Mouse (Mus musculus) MEL (cell line): ENCODE results near the gene Fndc3b. TPM values are rescaled to one million over a fixed set of nuclear protein-coding genes. Genes with fewer than 3 reads are reported as not detected.

Experiments used
- DNase-seq: peaks from one replicate; pipeline ENCODE4 v3.0.0; 2011; ENCODE audit warnings: low read depth, low spot score
- H3K27ac ChIP-seq: 2 replicates; pipeline ENCODE4 v1.5.1; 2012; ENCODE audit warnings: low read depth, mild to moderate bottlenecking, control low read depth, low read length, moderate library complexity; ENCODE audit not compliant: control insufficient read depth
- H3K27me3 ChIP-seq, 2 experiments: fragments of 150-350 bp in 1 of 2; sonication (generic) in 1 of 2; 2 replicates each; pipeline ENCODE4 v1.6.1; 2012; ENCODE audit warnings: low read length in 2 of 2, mild to moderate bottlenecking in 2 of 2, improper control_type of control experiment in 1 of 2, moderate library complexity in 1 of 2; ENCODE audit not compliant: insufficient read depth in 2 of 2, control insufficient read depth in 1 of 2
- H3K36me3 ChIP-seq, 2 experiments: 2 replicates each; pipeline ENCODE4 v1.6.1; 2012 to 2014; ENCODE audit warnings: low read length in 2 of 2, improper control_type of control experiment in 1 of 2, inconsistent platforms in 1 of 2, mild to moderate bottlenecking in 1 of 2; ENCODE audit not compliant: insufficient read depth in 2 of 2, control insufficient read depth in 1 of 2
- H3K4me1 ChIP-seq, 2 experiments: fragments of 150-350 bp in 1 of 2; sonication (generic) in 1 of 2; 2 replicates each; pipeline ENCODE4 v1.6.1; 2012; ENCODE audit warnings: low read length in 2 of 2, improper control_type of control experiment in 1 of 2, mild to moderate bottlenecking in 1 of 2; ENCODE audit not compliant: insufficient read depth in 2 of 2, control insufficient read depth in 1 of 2
- H3K4me3 ChIP-seq, 2 experiments: fragments of 150-350 bp in 1 of 2; sonication (generic) in 1 of 2; 2 replicates each; pipeline ENCODE4 v1.5.1; 2012; ENCODE audit warnings: low read depth in 2 of 2, low read length in 2 of 2, mild to moderate bottlenecking in 2 of 2, moderate library complexity in 2 of 2, control low read depth in 1 of 2, improper control_type of control experiment in 1 of 2; ENCODE audit not compliant: control insufficient read depth in 1 of 2, insufficient read depth in 1 of 2
- H3K79me2 ChIP-seq: 2 replicates; pipeline ENCODE4 v1.6.1; 2012; ENCODE audit warnings: mild to moderate bottlenecking, low read length, moderate library complexity; ENCODE audit not compliant: control insufficient read depth, poor library complexity, insufficient read depth
- H3K9ac ChIP-seq: 2 replicates; pipeline ENCODE4 v1.6.1; 2012; ENCODE audit warnings: low read depth, mild to moderate bottlenecking, control low read depth, low read length, moderate library complexity; ENCODE audit not compliant: control insufficient read depth, poor library complexity, severe bottlenecking
- H3K9me3 ChIP-seq: fragments of 150-350 bp; sonication (generic); replicated peaks from 2 replicates; pipeline ENCODE4 v1.6.1; 2012; ENCODE audit warnings: mild to moderate bottlenecking, low read length, improper control_type of control experiment, moderate library complexity; ENCODE audit not compliant: insufficient read depth
- CHD1 ChIP-seq: IDR thresholded peaks from 2 replicates; pipeline ENCODE4 v1.6.1; 2012; ENCODE audit warnings: low read depth, mild to moderate bottlenecking, inconsistent platforms, low read length, improper control_type of control experiment
- ELF1 ChIP-seq: IDR thresholded peaks from 2 replicates; pipeline ENCODE4 v1.6.1; 2014; ENCODE audit warnings: low read depth, mild to moderate bottlenecking, inconsistent platforms, low read length, improper control_type of control experiment, moderate library complexity
- ETS1 ChIP-seq: IDR thresholded peaks from 2 replicates; pipeline ENCODE4 v1.6.1; 2012; ENCODE audit warnings: low read depth, mild to moderate bottlenecking, inconsistent platforms, low read length, improper control_type of control experiment, moderate library complexity
- GABPA ChIP-seq: IDR thresholded peaks from 2 replicates; pipeline ENCODE4 v1.6.1; 2012; ENCODE audit warnings: low read depth, mild to moderate bottlenecking, inconsistent platforms, low read length, improper control_type of control experiment, moderate library complexity
- GATA1 ChIP-seq: IDR thresholded peaks from 2 replicates; pipeline ENCODE4 v1.6.1; 2011; ENCODE audit warnings: low read depth, low read length, improper control_type of control experiment
- KAT2A ChIP-seq: conservative IDR thresholded peaks from 2 replicates; pipeline ENCODE4 v1.6.1; 2012; ENCODE audit warnings: low read depth, low read length, improper control_type of control experiment, inconsistent platforms
- MEF2A ChIP-seq: IDR thresholded peaks from 2 replicates; pipeline ENCODE4 v1.6.1; 2014; ENCODE audit warnings: low read depth, mild to moderate bottlenecking, inconsistent platforms, low read length, improper control_type of control experiment; ENCODE audit not compliant: poor library complexity, insufficient replicate concordance, severe bottlenecking; ENCODE audit errors: extremely low read depth
- MYB ChIP-seq: IDR thresholded peaks from 2 replicates; pipeline ENCODE4 v1.6.1; 2011; ENCODE audit warnings: mild to moderate bottlenecking, low read depth, low read length, improper control_type of control experiment
- NRF1 ChIP-seq: IDR thresholded peaks from 2 replicates; pipeline ENCODE4 v1.6.1; 2014; ENCODE audit warnings: low read depth, mild to moderate bottlenecking, inconsistent platforms, low read length, improper control_type of control experiment, moderate library complexity; ENCODE audit not compliant: poor library complexity, insufficient read depth, severe bottlenecking
- POLR2AphosphoS5 ChIP-seq: IDR thresholded peaks from 2 replicates; pipeline ENCODE4 v1.6.1; 2012; ENCODE audit warnings: low read depth, borderline replicate concordance, mild to moderate bottlenecking, inconsistent platforms, low read length, moderate library complexity, mixed read lengths
- TBP ChIP-seq: IDR thresholded peaks from 2 replicates; pipeline ENCODE4 v1.8.0; 2011; ENCODE audit warnings: low read depth, low read length, improper control_type of control experiment
- UBTF ChIP-seq: IDR thresholded peaks from 2 replicates; pipeline ENCODE4 v1.6.1; 2012; ENCODE audit warnings: low read depth, mild to moderate bottlenecking, inconsistent platforms, low read length, improper control_type of control experiment, moderate library complexity, borderline replicate concordance; ENCODE audit not compliant: insufficient read depth
- USF2 ChIP-seq, 2 experiments: IDR thresholded peaks; 2 replicates each; pipeline ENCODE4 v1.6.1; 2011 to 2012; ENCODE audit warnings: improper control_type of control experiment in 2 of 2, low read length in 2 of 2, borderline replicate concordance in 1 of 2, inconsistent platforms in 1 of 2, low read depth in 1 of 2, mild to moderate bottlenecking in 1 of 2; ENCODE audit not compliant: insufficient read depth in 1 of 2
- ZC3H11A ChIP-seq: IDR thresholded peaks from 2 replicates; pipeline ENCODE4 v1.6.1; 2012; ENCODE audit warnings: low read depth, mild to moderate bottlenecking, inconsistent platforms, low read length, improper control_type of control experiment
- ZKSCAN1 ChIP-seq: IDR thresholded peaks from 2 replicates; pipeline ENCODE4 v1.6.1; 2012; ENCODE audit warnings: low read depth, mild to moderate bottlenecking, inconsistent platforms, low read length, improper control_type of control experiment, moderate library complexity
- polyA plus RNA-seq, 2 experiments: library from polyadenylated mRNA; stranded (reverse) in 1 of 2; unstranded in 1 of 2; fragments of >175 nt in 1 of 2; fragments of >200 nt in 1 of 2; gene quantifications; 2 replicates each; pipeline versions ENCODE4 v1.2.1 to v1.2.4; 2012; ENCODE audit warnings: low replicate concordance in 2 of 2, low read depth in 1 of 2; ENCODE audit not compliant: insufficient read length in 2 of 2, insufficient read depth in 1 of 2, missing spikeins in 1 of 2
- total RNA-seq: library from RNA; depleted of rRNA; stranded (reverse); fragments of 300-350 nt; gene quantifications from 2 replicates; pipeline ENCODE4 v1.2.3, GENCODE M21; 2012

Fndc3b gene
- total and polyA plus RNA-seq, 3 experiments: not detected

GRCm38 (mm10) chr3:27424049-27424667, 286.9 kb downstream of the Fndc3b start:
- Histone ChIP-seq H3K4me1 (no peaks in the 10 kb centered on the region), H3K4me3 (no peak overlapping the region), H3K9me3 (no peaks in the 10 kb centered on the region), H3K36me3 (no peaks in the 10 kb centered on the region), H3K27ac (no peak overlapping the region), H3K27me3 (no peaks in the 10 kb centered on the region), H3K79me2 (no peaks in the 10 kb centered on the region), H3K9ac (no peak overlapping the region)
- no peak for DNase-seq
- TF ChIP-seq POLR2AphosphoS5 (no peak), KAT2A (no peak), ETS1 (no peak), MEF2A (no peak), GABPA (no peak), MYB (no peak), USF2 (IDR thresholded peaks at IDR 0.05; ENCODE audit: borderline replicate concordance in 1 of 2, insufficient read depth in 1 of 2, low read depth in 1 of 2, low read length in 2 of 2) (no peak), TBP (no peak), UBTF (no peak), ZKSCAN1 (no peak), GATA1 (no peak)

DNA sequence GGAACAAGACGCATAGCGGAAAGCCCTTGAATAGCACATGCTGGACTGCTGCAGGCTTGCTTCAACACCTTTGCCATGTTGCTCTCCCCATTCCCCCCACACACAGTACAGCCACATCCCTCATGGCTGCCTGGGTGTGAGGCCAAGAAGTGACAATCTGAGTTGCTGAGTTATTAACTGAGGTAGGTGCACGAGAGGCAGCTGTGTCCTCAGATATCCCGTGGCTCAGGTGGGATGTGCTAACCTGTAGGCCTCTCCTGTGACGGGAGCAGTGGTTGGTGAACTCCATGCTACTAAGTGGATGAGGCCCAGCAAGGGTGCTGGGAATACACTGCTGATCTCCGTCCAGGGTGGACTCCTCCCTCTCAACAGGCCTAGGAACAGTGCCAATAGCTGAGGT, 288.6 kb downstream of the Fndc3b start:
- H3K4me3 ChIP-seq: no peak overlapping the region
- TF ChIP-seq USF2 (IDR thresholded peaks at IDR 0.05; ENCODE audit: borderline replicate concordance in 1 of 2, insufficient read depth in 1 of 2, low read depth in 1 of 2, low read length in 2 of 2): no peak
- H3K27ac ChIP-seq: no peak overlapping the region
- no peak for DNase-seq
- H3K36me3 ChIP-seq: no peaks in the 10 kb centered on the region
- H3K27me3 ChIP-seq: no peaks in the 10 kb centered on the region
- no peaks in the 10 kb centered on the region for H3K9me3 ChIP-seq
- no peaks in the 10 kb centered on the region for H3K79me2 ChIP-seq
- no peak overlapping the region for H3K9ac ChIP-seq
- no peaks in the 10 kb centered on the region for H3K4me1 ChIP-seq

GRCm38 (mm10) chr3:27421980-27422379, 289.1 kb downstream of the Fndc3b start:
- no peak overlapping the region for H3K4me3 ChIP-seq
- H3K27ac ChIP-seq: no peak overlapping the region
- H3K9ac ChIP-seq: no peak overlapping the region
- H3K27me3 ChIP-seq: no peaks in the 10 kb centered on the region
- H3K36me3 ChIP-seq: no peaks in the 10 kb centered on the region
- H3K79me2 ChIP-seq: no peaks in the 10 kb centered on the region
- no peaks in the 10 kb centered on the region for H3K9me3 ChIP-seq
- no peaks in the 10 kb centered on the region for H3K4me1 ChIP-seq
- TF ChIP-seq KAT2A (no peak), ELF1 (no peak), ZC3H11A (no peak), USF2 (IDR thresholded peaks at IDR 0.05; ENCODE audit: borderline replicate concordance in 1 of 2, insufficient read depth in 1 of 2, low read depth in 1 of 2, low read length in 2 of 2) (no peak), ZKSCAN1 (no peak), CHD1 (no peak), NRF1 (no peak)
- no peak for DNase-seq
